Mouse (Mus musculus): ENCODE results near the gene Disp1.

DNA sequence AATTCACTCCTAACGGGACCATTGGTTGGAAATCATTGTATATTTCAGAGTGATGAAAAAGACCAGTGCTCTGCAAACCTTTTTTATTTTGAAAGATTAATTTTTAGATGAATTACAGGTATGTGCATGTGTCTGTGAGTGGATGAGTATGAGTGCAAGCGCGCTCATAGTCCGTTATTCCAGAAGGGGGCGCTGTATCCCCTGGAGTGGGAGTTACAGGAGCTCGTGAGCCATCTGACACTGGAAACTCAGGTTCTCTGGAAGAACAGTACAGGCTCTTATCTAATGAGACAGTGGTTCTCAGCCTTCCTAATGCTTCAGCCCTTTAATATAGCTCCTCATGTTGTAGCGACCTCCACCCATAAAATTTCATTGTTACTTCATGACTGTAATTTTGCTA, 22.0 kb upstream of the Disp1 start:
- no peak for TF ChIP-seq TAL1 (IDR thresholded peaks at IDR 0.05; ENCODE audit: low read length)
- no peak for TF ChIP-seq GATA1 (IDR thresholded peaks at IDR 0.05; ENCODE audit: low read length)
